Mouse (Mus musculus) heart, adult 2 months (tissue): ENCODE data around the gene Tango6.

Experiments
- CTCF ChIP-seq: fragments of 200-600 bp; IDR thresholded peaks from 2 replicates; pipeline ENCODE4 v1.8.1; 2022; ENCODE audit warnings: antibody characterized with exemption, mild to moderate bottlenecking, moderate library complexity
- POLR2A ChIP-seq: fragments of 200-500 bp; IDR thresholded peaks from 2 replicates; pipeline ENCODE4 v1.6.1; 2011; ENCODE audit warnings: mild to moderate bottlenecking, low read depth, low read length, control low read depth; ENCODE audit not compliant: insufficient read depth

DNA sequence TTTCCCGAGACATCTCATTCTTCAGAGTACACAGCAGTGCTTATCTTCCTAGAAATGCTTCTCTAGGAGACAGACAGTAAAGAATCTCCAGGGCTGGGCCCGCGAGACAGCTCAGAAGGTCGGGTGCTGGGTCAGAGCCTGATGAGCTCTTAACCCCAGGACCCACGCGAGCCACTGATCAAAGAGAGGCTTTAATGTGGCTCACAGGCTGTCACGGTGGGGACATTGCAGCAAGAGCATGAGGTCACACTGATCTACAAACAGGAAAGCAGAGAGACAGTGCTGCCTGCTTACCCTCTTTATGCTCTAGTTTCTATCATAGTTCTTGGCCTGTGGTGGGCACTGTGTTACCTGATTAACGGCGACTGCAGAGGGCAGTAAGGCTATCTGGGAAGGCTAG is 126.9 kb downstream of the Tango6 start:
- TF ChIP-seq CTCF = peak; percentile 16; the same call in 1 of the 2 replicates
- TF ChIP-seq POLR2A = no peak
